Mouse (Mus musculus) layer of hippocampus, adult 2 months (tissue): ENCODE measurements at regions not wholly inside any gene's neighbourhood (a gene's known extent, or its start where the extent isn't known, plus 50 kb on each side); places are given as distances from the start of the nearest gene placed in this dataset.

Experiments
- DNase-seq, 2 experiments: peaks; one replicate each; pipeline ENCODE4 v3.0.0; 2022; ENCODE audit warnings: low spot score in 2 of 2
- H3K27ac ChIP-seq: fragments of 200-600 bp; 2 replicates; pipeline ENCODE4 v1.8.1; 2022
- H3K4me3 ChIP-seq: fragments of 200-600 bp; 2 replicates; pipeline ENCODE4 v1.8.1; 2022; ENCODE audit warnings: mild to moderate bottlenecking
- CTCF ChIP-seq: fragments of 200-600 bp; conservative IDR thresholded peaks from 2 replicates; pipeline ENCODE4 v1.8.1; 2022; ENCODE audit warnings: antibody characterized with exemption, mild to moderate bottlenecking, moderate library complexity

DNA sequence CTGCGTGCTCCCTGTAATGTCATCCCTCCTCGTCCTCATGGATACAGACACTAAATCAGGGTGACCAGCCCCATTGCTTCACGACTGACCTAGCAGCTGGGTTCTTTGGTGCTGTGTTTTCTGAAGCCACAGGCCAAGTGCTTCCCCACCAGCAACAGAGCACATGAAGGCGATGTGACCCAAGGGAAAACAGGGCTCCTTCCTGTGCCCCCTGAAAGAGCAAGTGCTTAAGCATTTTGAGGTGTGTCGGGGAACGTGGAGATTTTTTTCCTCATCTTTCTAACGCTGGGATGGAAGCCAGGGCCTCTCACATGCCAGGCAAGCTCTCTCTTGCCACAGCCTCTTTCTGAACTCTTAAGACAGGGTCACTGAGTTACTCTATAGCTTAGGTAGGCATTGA lies 87.3 kb upstream of the Zfp618 start:
- H3K4me3 ChIP-seq, result no peak overlapping the region
- H3K27ac ChIP-seq, result no peak overlapping the region
- TF ChIP-seq CTCF, result no peak
- no peak for DNase-seq

- Histone ChIP-seq H3K27ac (no peak overlapping the region), H3K4me3 (no peak overlapping the region)
- peak; percentile 30 to 42 for DNase-seq
- no peak for TF ChIP-seq CTCF
Observed at GRCm38 (mm10) chr4:62878927-62879326, 86.4 kb upstream of the Zfp618 start.

- no peak overlapping the region for H3K27ac ChIP-seq
- no peak for DNase-seq
- peak; percentile 59 for TF ChIP-seq CTCF
- no peak overlapping the region for H3K4me3 ChIP-seq
Observed at GRCm38 (mm10) chr4:62881824-62882223, 83.5 kb upstream of the Zfp618 start.

DNA sequence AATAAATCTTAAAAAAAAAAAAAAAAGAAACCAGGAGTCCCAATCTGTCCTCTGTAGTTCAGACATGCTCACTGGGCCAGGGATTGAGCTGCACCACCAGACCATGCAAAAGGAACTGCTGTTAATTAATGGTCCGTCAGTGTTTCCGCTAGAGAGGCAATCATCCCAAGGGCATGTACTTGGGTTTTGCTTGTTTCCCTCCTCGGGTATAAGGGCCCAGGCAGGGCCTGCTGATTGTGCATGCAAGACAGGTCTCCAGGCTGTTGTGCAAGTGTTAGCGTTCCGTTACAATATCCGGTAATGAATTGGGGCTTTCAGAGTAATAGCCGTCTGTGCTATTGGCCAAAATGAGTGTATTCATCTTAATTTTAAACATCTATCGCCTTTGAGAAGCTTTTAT lies 83.1 kb upstream of the Zfp618 start:
- no peak for TF ChIP-seq CTCF
- Histone ChIP-seq H3K27ac (no peak overlapping the region), H3K4me3 (no peak overlapping the region)
- no peak for DNase-seq

GRCm38 (mm10) chr4:62888736-62889135 lies 76.6 kb upstream of the Zfp618 start:
- no peak for TF ChIP-seq CTCF
- H3K4me3 ChIP-seq, result no peak overlapping the region
- DNase-seq, result no peak
- no peak overlapping the region for H3K27ac ChIP-seq

DNA sequence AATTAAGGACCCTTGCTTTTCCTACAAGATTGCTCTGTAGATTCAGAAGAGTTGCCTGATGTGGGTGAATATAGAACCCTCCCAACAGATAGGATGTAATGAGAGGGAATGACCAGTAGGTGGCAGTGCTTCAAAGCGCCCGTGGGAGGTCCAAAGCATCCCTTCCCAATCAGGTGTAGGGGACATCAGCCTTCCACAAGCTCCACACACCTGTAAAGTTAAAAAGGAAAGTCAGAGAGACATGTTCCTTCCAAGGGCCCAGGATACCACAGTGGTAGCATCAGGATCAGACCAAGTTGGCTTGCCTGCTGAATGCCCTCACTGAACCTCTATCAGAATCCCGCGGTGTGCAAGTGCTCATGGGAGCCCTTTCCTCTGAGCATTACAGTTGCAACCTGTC lies 75.7 kb upstream of the Zfp618 start:
- DNase-seq, result peak; percentile 11 to 56
- Histone ChIP-seq H3K27ac (no peak overlapping the region), H3K4me3 (no peak overlapping the region)
- peak; percentile 87 for TF ChIP-seq CTCF

DNA sequence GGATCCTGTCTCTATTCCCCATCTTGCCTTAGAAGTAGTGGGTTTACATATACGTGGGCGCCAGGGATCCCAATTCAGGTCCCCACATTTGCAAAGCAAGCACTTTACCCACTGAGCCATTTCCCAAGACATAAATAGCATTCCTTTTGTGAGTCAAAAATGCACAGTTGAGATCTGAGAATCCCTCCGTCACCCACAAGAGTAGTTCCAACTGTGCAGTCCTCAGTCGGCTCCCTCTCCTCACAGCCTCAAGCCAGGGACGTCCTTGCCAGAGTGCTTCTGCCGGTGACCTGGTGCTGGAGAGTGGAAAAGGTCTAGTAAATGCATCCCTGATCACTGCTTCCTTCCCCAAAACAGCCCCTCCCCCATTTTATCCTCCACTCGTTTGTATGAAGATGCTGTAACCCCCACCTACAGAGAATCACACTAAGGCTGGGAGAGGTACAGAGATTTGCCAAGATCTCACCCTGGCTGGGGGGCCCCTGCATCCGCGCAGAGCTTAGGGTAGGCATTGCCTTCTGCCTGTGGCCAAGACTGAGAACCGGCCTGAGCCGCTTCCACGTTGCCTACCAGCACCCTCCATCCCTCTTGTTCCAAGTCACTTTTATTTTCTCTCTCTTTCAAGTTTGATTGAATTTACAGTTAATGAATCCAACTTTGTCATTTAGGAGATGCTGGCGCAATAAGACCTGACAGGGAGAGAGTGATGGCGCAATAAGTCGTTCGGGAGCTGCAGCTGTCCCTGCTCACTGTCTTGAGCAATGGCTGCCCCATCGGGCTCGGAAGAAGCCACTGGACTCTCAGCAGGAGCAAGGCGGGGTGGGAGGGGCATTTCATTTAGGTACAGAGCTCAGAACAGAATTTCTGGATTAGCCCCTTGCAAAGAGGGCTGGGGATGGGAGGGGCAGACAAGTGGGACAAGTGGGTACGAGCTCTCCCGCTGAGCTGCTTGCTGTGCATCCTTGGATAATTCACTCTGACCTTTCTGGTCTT lies 74.5 kb upstream of the Zfp618 start:
- TF ChIP-seq CTCF, result no peak
- H3K4me3 ChIP-seq, result no peak overlapping the region
- no peak for DNase-seq
- H3K27ac ChIP-seq, result no peak overlapping the region

DNA sequence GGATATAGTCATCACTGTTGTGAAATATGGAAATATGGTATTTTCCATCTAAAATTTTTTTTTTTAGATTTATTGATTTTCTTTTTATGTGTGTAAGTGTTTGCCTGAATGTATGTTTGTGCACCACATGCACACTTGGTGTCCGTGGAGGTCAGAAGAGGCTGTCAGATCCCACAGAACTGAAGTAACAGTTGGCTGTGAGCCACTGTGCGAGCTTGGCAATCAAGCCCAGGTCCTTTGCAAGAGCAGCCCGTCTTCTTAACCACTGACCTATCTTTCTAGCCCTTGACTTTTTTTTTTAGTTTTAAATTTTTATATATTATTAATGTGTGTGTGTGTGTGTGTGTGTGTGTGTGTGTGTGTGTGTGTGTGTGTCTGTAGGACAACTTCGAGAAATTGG lies 52.5 kb upstream of the Zfp618 start:
- Histone ChIP-seq H3K4me3 (no peak overlapping the region), H3K27ac (no peak overlapping the region)
- no peak for DNase-seq
- TF ChIP-seq CTCF, result no peak
